Mouse (Mus musculus) forebrain, postnatal 0 days (tissue): Measurements from ENCODE around the gene Kxd1. TPM values are rescaled to one million over a fixed set of nuclear protein-coding genes. Genes with fewer than 3 reads are reported as not detected.

ENCODE experiments used
- ATAC-seq: fragments of 200-750 bp; cut with Nextera tagmentation; 2 replicates; pipeline ENCODE4 v1.8.0; 2017; ENCODE audit warnings: mild to moderate bottlenecking, moderate library complexity
- DNase-seq: peaks from one replicate; pipeline ENCODE4 v3.0.0-alpha.2; 2015
- H3K27ac ChIP-seq: fragments of 300-500 bp; sonication (generic); 2 replicates; pipeline ENCODE4 v1.5.1; 2014; ENCODE audit warnings: low read depth, mild to moderate bottlenecking, antibody characterized with exemption, low read length, moderate library complexity, mixed read lengths
- H3K27me3 ChIP-seq: fragments of 300-500 bp; sonication (generic); 2 replicates; pipeline ENCODE4 v1.6.1; 2014; ENCODE audit warnings: mild to moderate bottlenecking, low read length, mixed read lengths; ENCODE audit not compliant: insufficient read depth
- H3K36me3 ChIP-seq: fragments of 300-500 bp; sonication (generic); 2 replicates; pipeline ENCODE4 v1.6.1; 2014; ENCODE audit warnings: mild to moderate bottlenecking, moderate library complexity; ENCODE audit not compliant: insufficient read depth
- H3K4me1 ChIP-seq: fragments of 300-500 bp; sonication (generic); 2 replicates; pipeline ENCODE4 v1.6.1; 2014; ENCODE audit warnings: antibody characterized with exemption; ENCODE audit not compliant: insufficient read depth
- H3K4me2 ChIP-seq: fragments of 300-500 bp; sonication (generic); 2 replicates; pipeline ENCODE4 v1.6.1; 2014; ENCODE audit warnings: low read depth, mild to moderate bottlenecking, moderate library complexity
- H3K4me3 ChIP-seq: fragments of 300-500 bp; sonication (generic); 2 replicates; pipeline ENCODE4 v1.5.1; 2014; ENCODE audit warnings: low read depth, low read length, mixed read lengths
- H3K9ac ChIP-seq: fragments of 300-500 bp; sonication (generic); 2 replicates; pipeline ENCODE4 v1.6.1; 2014; ENCODE audit warnings: mild to moderate bottlenecking
- H3K9me3 ChIP-seq: fragments of 300-500 bp; sonication (generic); 2 replicates; pipeline ENCODE4 v1.6.1; 2016; ENCODE audit warnings: low read length
- CTCF ChIP-seq: sonication (generic); IDR thresholded peaks from 2 replicates; pipeline ENCODE4 v1.5.1; 2016; ENCODE audit warnings: antibody characterized with exemption, control low read depth, low read depth
- WGBS: fragments of 180-500 bp; shearing (Covaris S2); extraction: QIAGEN DNeasy Blood & Tissue Kit; methylation state at CpG from one replicate; pipeline ENCODE4 v1.1.7; 2014; 5-methylcytosine and 5-hydroxymethylcytosine counted together
- polyA plus RNA-seq: library from polyadenylated mRNA; unstranded; fragments of >200 nt; fragmentation: Nextera tagmentation; extraction: Ambion mirVana; gene quantifications from 2 replicates; pipeline ENCODE4 v1.2.1, GENCODE M21; 2015
- total RNA-seq: library from RNA; depleted of rRNA; stranded (reverse); fragments of >200 nt; gene quantifications from 2 replicates; pipeline ENCODE4 v1.2.3, GENCODE M21; 2014

Kxd1 gene
- total and polyA plus RNA-seq, 2 experiments from 2014 or later, result 43.5 to 51.6 TPM

- 39% methylated on average over 12 of the region's 12 CpGs for WGBS
- TF ChIP-seq CTCF, result no peak
- Histone ChIP-seq H3K9ac (no peak overlapping the region), H3K4me2 (no peak overlapping the region), H3K27ac (no peak overlapping the region), H3K4me1 (peaks cover 11% of the 10 kb centered on the region; the same call in 1 of the 2 replicates), H3K9me3 (no peaks in the 10 kb centered on the region), H3K4me3 (no peak overlapping the region), H3K27me3 (peaks cover 26% of the 10 kb centered on the region), H3K36me3 (peaks cover 13% of the 10 kb centered on the region)
- ATAC-seq (no peak), DNase-seq (no peak)
These were observed 25.2 kb downstream of the Kxd1 start for GRCm38 (mm10) chr8:70502540-70502939.

GRCm38 (mm10) chr8:70501820-70502529 lies 25.8 kb downstream of the Kxd1 start:
- H3K9ac ChIP-seq, result no peak overlapping the region
- no peak overlapping the region for H3K4me2 ChIP-seq
- TF ChIP-seq CTCF, result no peak
- no peak for DNase-seq
- H3K36me3 ChIP-seq, result peaks cover 7% of the 10 kb centered on the region; the same call in 1 of the 2 replicates
- no peak overlapping the region for H3K4me3 ChIP-seq
- 11% methylated on average over 23 of the region's 23 CpGs for WGBS
- no peaks in the 10 kb centered on the region for H3K9me3 ChIP-seq
- no peak overlapping the region for H3K27ac ChIP-seq
- peaks cover 28% of the 10 kb centered on the region for H3K27me3 ChIP-seq
- H3K4me1 ChIP-seq, result peaks cover 11% of the 10 kb centered on the region; the same call in 1 of the 2 replicates
- no peak for ATAC-seq

- DNase-seq, result no peak
- peaks cover 7% of the 10 kb centered on the region; the same call in 1 of the 2 replicates for H3K36me3 ChIP-seq
- no peak overlapping the region for H3K4me3 ChIP-seq
- 0 out of 2 replicates have a peak overlapping the region, but pooled peaks have one; percentile 6 for H3K4me2 ChIP-seq
- H3K9me3 ChIP-seq, result no peaks in the 10 kb centered on the region
- no peak overlapping the region for H3K9ac ChIP-seq
- no peak for ATAC-seq
- 9% methylated on average over 39 of the region's 39 CpGs for WGBS
- H3K4me1 ChIP-seq, result peaks cover 9% of the 10 kb centered on the region; the same call in 1 of the 2 replicates
- H3K27me3 ChIP-seq, result peaks cover 42% of the 10 kb centered on the region
- no peak for TF ChIP-seq CTCF
- no peak overlapping the region for H3K27ac ChIP-seq
These were observed 27.1 kb downstream of the Kxd1 start for GRCm38 (mm10) chr8:70500386-70501301.

- TF ChIP-seq CTCF, result no peak
- Histone ChIP-seq H3K4me1 (peaks cover 7% of the 10 kb centered on the region), H3K4me2 (peak overlapping the region; percentile 62), H3K27ac (no peak overlapping the region), H3K4me3 (no peak overlapping the region), H3K27me3 (peaks cover 75% of the 10 kb centered on the region), H3K36me3 (no peaks in the 10 kb centered on the region), H3K9me3 (no peaks in the 10 kb centered on the region), H3K9ac (no peak overlapping the region)
- ATAC-seq (no peak; the same call in 1 of the 2 replicates), DNase-seq (no peak)
- WGBS, result 8% methylated on average over 12 of the region's 12 CpGs
These were observed 32.0 kb downstream of the Kxd1 start for GRCm38 (mm10) chr8:70495771-70496062.

- H3K4me1 ChIP-seq, result peaks cover 7% of the 10 kb centered on the region
- TF ChIP-seq CTCF, result no peak
- 2% methylated on average over 18 of the region's 21 CpGs for WGBS
- H3K36me3 ChIP-seq, result no peaks in the 10 kb centered on the region
- peak overlapping the region; percentile 62 for H3K4me2 ChIP-seq
- peak overlapping the region; percentile 47 for H3K4me3 ChIP-seq
- ATAC-seq (peak; percentile 18), DNase-seq (no peak)
- no peaks in the 10 kb centered on the region for H3K9me3 ChIP-seq
- no peak overlapping the region for H3K9ac ChIP-seq
- H3K27me3 ChIP-seq, result peaks cover 81% of the 10 kb centered on the region
- H3K27ac ChIP-seq, result no peak overlapping the region
These were observed 32.6 kb downstream of the Kxd1 start for GRCm38 (mm10) chr8:70495001-70495770.

GRCm38 (mm10) chr8:70494416-70494945 lies 33.3 kb downstream of the Kxd1 start:
- WGBS, result 5% methylated on average over 28 of the region's 28 CpGs
- H3K4me2 ChIP-seq, result peak overlapping the region; percentile 62

More at GRCm38 (mm10) chr8:70494416-70494945, 33.3 kb downstream of the Kxd1 start:
- H3K4me1 ChIP-seq, result peaks cover 7% of the 10 kb centered on the region
- H3K27me3 ChIP-seq, result peaks cover 87% of the 10 kb centered on the region
- peak overlapping the region; percentile 58; the same call in 1 of the 2 replicates for H3K9ac ChIP-seq
- no peak overlapping the region for H3K27ac ChIP-seq
- no peaks in the 10 kb centered on the region for H3K36me3 ChIP-seq
- TF ChIP-seq CTCF, result no peak
- H3K9me3 ChIP-seq, result no peaks in the 10 kb centered on the region
- H3K4me3 ChIP-seq, result peak overlapping the region; percentile 47
- ATAC-seq (0 out of 2 replicates have a peak, but pooled peaks have one; percentile 1), DNase-seq (no peak)
